Mouse (Mus musculus) fat pad, adult 2 months (tissue): ENCODE data around the gene Gm5134.

Source experiments
- DNase-seq: peaks from one replicate; pipeline ENCODE4 v3.0.0-alpha.2; 2011; ENCODE audit warnings: low read depth, low spot score; ENCODE audit errors: extremely low read depth

Gene Gm5134

GRCm38 (mm10) chr10:75939481-75940234 is 14.7 kb upstream of the Gm5134 start:
- DNase-seq: no peak

- no peak for DNase-seq
These were observed 13.8 kb upstream of the Gm5134 start, which contains the start of gene Gm867 for GRCm38 (mm10) chr10:75940520-75940919. Gm867 (minus strand) TSS chr10:75940672.

GRCm38 (mm10) chr10:75941042-75941824 is 13.1 kb upstream of the Gm5134 start:
- DNase-seq: no peak

- DNase-seq: no peak
These were observed 11.4 kb upstream of the Gm5134 start, which contains the start of gene Vpreb3 for GRCm38 (mm10) chr10:75942736-75943477. Vpreb3 (plus strand) TSS chr10:75943057.

- DNase-seq: no peak
These were observed 10.1 kb upstream of the Gm5134 start for GRCm38 (mm10) chr10:75944066-75944772.

GRCm38 (mm10) chr10:75945213-75945612 is 9.1 kb upstream of the Gm5134 start:
- DNase-seq: no peak

GRCm38 (mm10) chr10:75945896-75946295 is 8.4 kb upstream of the Gm5134 start:
- DNase-seq: no peak

- DNase-seq: no peak
These were observed 6.2 kb upstream of the Gm5134 start for GRCm38 (mm10) chr10:75948079-75948478.

GRCm38 (mm10) chr10:75949053-75950045 is 5.0 kb upstream of the Gm5134 start:
- DNase-seq: no peak

- no peak for DNase-seq
These were observed 3.5 kb upstream of the Gm5134 start for GRCm38 (mm10) chr10:75950791-75951210.

- no peak for DNase-seq
These were observed 2.8 kb upstream of the Gm5134 start for GRCm38 (mm10) chr10:75951424-75952050.

GRCm38 (mm10) chr10:75973846-75974245 is 19.5 kb downstream of the Gm5134 start:
- DNase-seq: no peak

GRCm38 (mm10) chr10:75975216-75975615 is 20.9 kb downstream of the Gm5134 start:
- DNase-seq: no peak

- DNase-seq: no peak
These were observed 24.0 kb downstream of the Gm5134 start for GRCm38 (mm10) chr10:75978119-75978834.

GRCm38 (mm10) chr10:75978835-75979157 is 24.5 kb downstream of the Gm5134 start:
- DNase-seq: no peak

- no peak for DNase-seq
These were observed 25.1 kb downstream of the Gm5134 start for GRCm38 (mm10) chr10:75979432-75979831.

- no peak for DNase-seq
These were observed 36.2 kb downstream of the Gm5134 start for GRCm38 (mm10) chr10:75990430-75991042.

GRCm38 (mm10) chr10:75993616-75994240 is 39.4 kb downstream of the Gm5134 start:
- DNase-seq: no peak
